Mouse (Mus musculus) heart, adult 18-20 months (tissue): ENCODE results near the gene Nudt13. TPM values are rescaled to one million over a fixed set of nuclear protein-coding genes. Genes with fewer than 3 reads are reported as not detected.
"Not testable (repeated sequence)": the region's sequence is repeated elsewhere in the genome, so short reads cannot be mapped to it uniquely, and the experiment has no call there.

Experiments used
- DNase-seq, 2 experiments: peaks; one replicate each; pipeline ENCODE4 v3.0.0; 2021 to 2022; ENCODE audit warnings: mixed read lengths in 1 of 2
- long read RNA-seq, 2 experiments: library from polyadenylated mRNA; stranded (forward); transcript quantifications; one replicate each; pipeline ENCODE4 v2.0.0; 2021
- total RNA-seq, 2 experiments: library from RNA; stranded (reverse); gene quantifications; 2 replicates each; pipeline ENCODE4 v1.2.3; 2021

The Nudt13 gene
- 10 to 100 TPM; 32.6 to 35.8 TPM for total RNA-seq
- long read RNA-seq, experiment 1, transcript Nudt13-201 (9 exons, 2,494 nt): major isoform, 6 of 9 reads
- long read RNA-seq, experiment 1, partial matches to known transcripts: 0 of 9 reads
- long read RNA-seq, experiment 1, other reads (novel, unspliced or antisense): 3 of 9 reads
- long read RNA-seq, experiment 2, transcript Nudt13-201 (9 exons, 2,494 nt): major isoform, 5 of 7 reads
- long read RNA-seq, experiment 2, partial matches to known transcripts: 1 of 7 reads
- long read RNA-seq, experiment 2, other reads (novel, unspliced or antisense): 1 of 7 reads

GRCm38 (mm10) chr14:20294117-20294892, at the start of gene Nudt13:
TSS of gene Nudt13 (plus strand) at chr14:20294697.
- peak; percentile 93 to 96 for DNase-seq

GRCm38 (mm10) chr14:20245318-20245717, 49.2 kb upstream of the Nudt13 start:
- peak; percentile 22 to 45 for DNase-seq

GRCm38 (mm10) chr14:20245861-20246260, 48.6 kb upstream of the Nudt13 start:
- peak in 1 of 2 experiments; percentile 19 for DNase-seq

GRCm38 (mm10) chr14:20246811-20247266, 47.7 kb upstream of the Nudt13 start:
- DNase-seq: peak; percentile 34 to 66

GRCm38 (mm10) chr14:20248001-20248400, 46.5 kb upstream of the Nudt13 start:
- no peak for DNase-seq

- DNase-seq: peak; percentile 16 to 18
Observed at GRCm38 (mm10) chr14:20250237-20251171, 44.0 kb upstream of the Nudt13 start.

- DNase-seq: peak; percentile 57 to 89
Observed at GRCm38 (mm10) chr14:20258185-20259113, 36.0 kb upstream of the Nudt13 start.

GRCm38 (mm10) chr14:20262346-20262745, 32.2 kb upstream of the Nudt13 start:
- no peak for DNase-seq

- DNase-seq: no peak
Observed at GRCm38 (mm10) chr14:20268421-20268820, 26.1 kb upstream of the Nudt13 start.

- no peak for DNase-seq
Observed at GRCm38 (mm10) chr14:20269082-20269809, 25.3 kb upstream of the Nudt13 start, which contains the start of gene Kcnk16. TSS of gene Kcnk16 (minus strand) at chr14:20269199.

GRCm38 (mm10) chr14:20291391-20291790, 3.1 kb upstream of the Nudt13 start:
- DNase-seq: no peak

GRCm38 (mm10) chr14:20294947-20295346, 450 bp downstream of the Nudt13 start:
- DNase-seq: no peak

GRCm38 (mm10) chr14:20297616-20298015, 3.1 kb downstream of the Nudt13 start:
- DNase-seq: no peak

- peak; percentile 53 to 66 for DNase-seq
Observed at GRCm38 (mm10) chr14:20298131-20298530, 3.6 kb downstream of the Nudt13 start.

GRCm38 (mm10) chr14:20305085-20305484, 10.6 kb downstream of the Nudt13 start:
- DNase-seq: not testable (repeated sequence)

GRCm38 (mm10) chr14:20315137-20315536, 20.6 kb downstream of the Nudt13 start:
- DNase-seq: no peak

GRCm38 (mm10) chr14:20319420-20319819, 24.9 kb downstream of the Nudt13 start:
- peak; percentile 23 to 64 for DNase-seq

GRCm38 (mm10) chr14:20324196-20324595, 29.7 kb downstream of the Nudt13 start:
- DNase-seq: no peak

GRCm38 (mm10) chr14:20328474-20328873, 34.0 kb downstream of the Nudt13 start:
- no peak for DNase-seq

- no peak for DNase-seq
Observed at GRCm38 (mm10) chr14:20331316-20331715, 36.8 kb downstream of the Nudt13 start.
